Mouse (Mus musculus) T-cell, adult 2 months (primary cell): Measurements from ENCODE around the gene Fbrs.
"Not testable (repeated sequence)": the region's sequence is repeated elsewhere in the genome, so short reads cannot be mapped to it uniquely, and the experiment has no call there.

ENCODE experiments used
- DNase-seq: peaks from one replicate; pipeline ENCODE4 v3.0.0; 2022; ENCODE audit warnings: low spot score

Gene Fbrs

GRCm38 (mm10) chr7:127478635-127479317 is at the start of gene Fbrs:
Gene Fbrs (plus strand): TSS chr7:127479199.
- DNase-seq, result no peak

- no peak for DNase-seq
Observed at GRCm38 (mm10) chr7:127435206-127435605, 43.8 kb upstream of the Fbrs start.

DNA sequence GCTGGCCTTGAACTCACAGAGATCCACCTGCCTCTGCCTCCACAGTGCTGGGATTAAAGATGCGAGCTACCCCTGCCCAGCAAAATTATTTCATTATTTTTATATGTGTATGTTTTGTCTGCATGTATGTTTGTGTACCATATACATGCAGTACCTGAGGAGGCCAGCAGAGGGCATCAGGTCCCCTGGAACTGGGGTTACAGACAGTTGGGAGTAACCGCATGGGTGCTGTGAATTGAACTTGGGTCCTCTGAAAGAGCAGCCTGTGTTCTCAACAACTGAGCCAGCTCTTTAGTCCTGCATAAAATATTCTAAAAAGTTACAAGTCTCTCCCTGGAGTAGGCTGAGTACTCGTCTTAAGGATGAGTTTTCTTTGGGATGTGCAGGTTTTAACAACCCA is 41.3 kb upstream of the Fbrs start:
- DNase-seq, result peak; percentile 31

GRCm38 (mm10) chr7:127443976-127444375 is 35.0 kb upstream of the Fbrs start:
- DNase-seq, result no peak

- peak; percentile 94 for DNase-seq
Observed at GRCm38 (mm10) chr7:127448521-127449300, 30.3 kb upstream of the Fbrs start, which contains the start of gene Zfp689. Gene Zfp689 (minus strand): TSS chr7:127449158.

DNA sequence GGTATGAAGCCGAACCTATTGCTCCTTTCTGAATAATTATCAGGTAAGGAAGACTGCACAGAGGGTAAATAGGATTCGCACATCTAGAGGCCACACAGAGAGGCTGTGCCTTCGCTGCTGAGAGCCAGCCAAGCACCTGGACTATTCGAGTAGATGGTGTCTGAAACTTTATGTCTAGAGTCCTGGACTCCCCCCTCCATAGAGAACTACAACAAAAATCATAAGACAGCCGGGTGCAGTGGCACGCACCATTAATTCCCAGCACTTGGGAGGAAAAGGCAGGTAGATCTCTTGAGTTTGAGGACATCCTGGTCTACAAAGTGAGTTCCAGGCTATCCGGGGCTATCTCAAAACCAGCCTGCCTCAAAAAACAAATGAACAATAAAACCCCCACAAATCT is 29.0 kb upstream of the Fbrs start:
- DNase-seq, result no peak

- DNase-seq, result no peak
Observed at GRCm38 (mm10) chr7:127453056-127453455, 25.9 kb upstream of the Fbrs start.

GRCm38 (mm10) chr7:127454905-127455304 is 24.1 kb upstream of the Fbrs start:
- DNase-seq, result no peak

GRCm38 (mm10) chr7:127458371-127459122 is 20.5 kb upstream of the Fbrs start:
- not testable (repeated sequence) for DNase-seq

- not testable (repeated sequence) for DNase-seq
Observed at GRCm38 (mm10) chr7:127459311-127459710, 19.7 kb upstream of the Fbrs start, which contains the start of gene Prr14. Gene Prr14 (plus strand): TSS chr7:127459611.

DNA sequence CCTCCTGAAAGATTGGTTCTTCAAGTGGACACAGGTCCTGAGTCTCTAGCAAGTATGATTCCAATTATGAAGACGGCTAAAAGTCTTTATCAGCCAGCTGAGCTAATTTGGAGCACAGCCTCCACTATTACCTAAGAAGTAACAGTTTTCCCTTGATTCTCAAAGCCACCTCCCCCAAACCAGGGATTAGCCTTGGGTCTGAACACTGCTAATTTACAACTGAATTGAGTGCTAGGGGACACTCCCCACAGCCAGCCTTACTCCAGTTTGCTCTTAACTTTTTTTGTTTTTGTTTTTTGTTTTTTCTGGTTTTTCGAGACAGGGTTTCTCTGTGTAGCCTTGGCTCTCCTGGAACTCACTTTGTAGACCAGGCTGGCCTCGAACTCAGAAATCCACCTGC is 13.8 kb upstream of the Fbrs start:
- no peak for DNase-seq

- DNase-seq, result not testable (repeated sequence)
Observed at GRCm38 (mm10) chr7:127465670-127466069, 13.3 kb upstream of the Fbrs start.

DNA sequence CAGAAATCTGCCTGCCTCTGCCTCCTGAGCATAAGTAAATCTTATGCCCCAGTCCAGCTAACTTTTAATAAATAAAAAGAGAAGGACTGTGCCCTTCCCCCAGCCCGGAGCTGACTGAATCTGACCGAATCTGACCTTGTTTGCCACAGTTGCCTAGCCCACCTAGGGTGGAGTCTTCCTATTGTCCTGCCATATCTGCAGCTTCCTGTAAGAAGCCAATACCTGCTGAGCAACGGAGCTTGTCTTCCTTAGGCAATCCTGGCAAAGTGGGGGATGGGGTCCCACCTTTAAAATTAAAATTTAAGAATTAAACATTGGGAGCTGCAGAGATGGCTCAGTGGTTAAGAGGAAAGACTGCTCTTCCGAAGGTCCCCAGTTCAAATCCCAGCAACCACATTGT is 12.4 kb upstream of the Fbrs start:
- no peak for DNase-seq

- no peak for DNase-seq
Observed at GRCm38 (mm10) chr7:127470011-127470715, 8.8 kb upstream of the Fbrs start.

- DNase-seq, result peak; percentile 92
Observed at GRCm38 (mm10) chr7:127470743-127471645, 8.0 kb upstream of the Fbrs start.

DNA sequence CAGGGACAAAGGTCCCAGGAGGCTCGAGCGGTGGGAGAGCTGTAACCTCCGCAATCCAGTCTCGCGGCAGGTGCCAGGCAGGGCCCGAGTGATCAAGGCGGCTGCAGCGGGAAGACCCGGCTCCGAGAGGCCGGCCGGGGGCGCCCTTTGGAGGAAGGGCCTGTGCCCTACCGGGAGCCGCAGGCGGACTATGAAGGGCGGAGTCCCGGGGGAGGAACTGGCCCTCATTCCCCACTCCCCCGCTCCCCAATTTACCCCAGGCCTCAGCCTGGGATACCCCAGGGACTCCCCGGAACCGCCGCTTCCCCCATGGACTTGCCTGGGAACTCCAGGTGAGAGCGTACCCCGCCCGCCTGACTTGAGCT is 7.4 kb upstream of the Fbrs start:
- DNase-seq, result peak; percentile 34

- no peak for DNase-seq
Observed at GRCm38 (mm10) chr7:127472060-127472459, 6.9 kb upstream of the Fbrs start.

DNA sequence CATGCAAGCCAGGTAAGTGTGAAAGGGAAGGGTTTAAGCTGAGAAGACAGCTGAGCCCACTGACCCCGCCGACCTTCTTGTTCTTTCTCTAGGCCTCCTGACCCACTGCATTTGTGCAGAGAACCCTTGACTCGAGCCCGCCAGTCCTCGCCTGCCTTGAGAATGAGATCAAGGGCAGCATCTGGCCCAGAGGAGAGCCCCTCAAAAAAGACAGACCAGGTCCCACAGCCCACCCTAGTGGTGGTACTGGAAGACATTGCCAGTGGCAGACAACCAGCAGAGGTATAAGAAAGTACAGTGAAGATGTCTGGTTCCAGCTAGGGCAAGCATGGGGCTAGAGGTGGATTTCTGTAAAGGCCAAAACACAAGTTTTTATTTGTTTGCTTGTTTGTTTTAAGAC is 5.3 kb upstream of the Fbrs start:
- DNase-seq, result no peak

DNA sequence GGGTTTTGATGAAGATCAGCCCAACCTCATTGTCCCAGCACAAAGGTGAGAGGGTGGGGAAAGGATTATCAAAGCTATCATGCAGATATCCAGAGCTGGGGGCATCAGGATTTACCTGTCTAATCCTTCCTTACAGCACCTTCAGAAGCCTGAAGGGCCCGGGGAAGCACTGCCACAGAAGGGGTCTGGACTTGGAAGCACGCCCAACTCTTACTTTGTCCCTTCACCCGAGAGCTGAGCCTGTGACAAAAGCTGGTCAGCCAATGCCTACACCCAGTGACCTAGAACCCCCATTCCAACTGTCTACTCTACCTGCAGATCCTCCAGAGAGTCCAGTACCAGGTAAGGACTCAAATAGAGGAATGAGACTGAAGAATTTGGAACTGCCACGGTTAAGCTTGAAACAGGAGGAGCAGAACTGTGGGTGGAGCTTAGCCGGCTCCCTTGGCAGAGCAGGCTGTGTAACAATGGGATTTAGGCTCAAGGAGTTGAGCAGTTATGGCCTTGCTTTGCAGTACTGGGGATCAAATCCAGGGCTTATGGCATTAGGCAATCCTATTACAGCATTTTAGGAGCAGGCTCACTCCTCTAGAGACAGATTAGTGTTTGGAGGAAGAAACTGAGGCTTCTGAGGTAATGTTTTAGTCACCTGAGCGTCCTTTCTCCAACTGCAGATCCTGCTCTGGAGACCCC is 4.5 kb upstream of the Fbrs start:
- no peak for DNase-seq

GRCm38 (mm10) chr7:127475186-127475740 is 3.7 kb upstream of the Fbrs start:
- DNase-seq, result no peak
